Mouse (Mus musculus): ENCODE measurements at regions not wholly inside any gene's neighbourhood (a gene's known extent, or its start where the extent isn't known, plus 50 kb on each side); places are given as distances from the start of the nearest gene placed in this dataset.
"Not testable (repeated sequence)": the region's sequence is repeated elsewhere in the genome, so short reads cannot be mapped to it uniquely, and the experiment has no call there.

DNA sequence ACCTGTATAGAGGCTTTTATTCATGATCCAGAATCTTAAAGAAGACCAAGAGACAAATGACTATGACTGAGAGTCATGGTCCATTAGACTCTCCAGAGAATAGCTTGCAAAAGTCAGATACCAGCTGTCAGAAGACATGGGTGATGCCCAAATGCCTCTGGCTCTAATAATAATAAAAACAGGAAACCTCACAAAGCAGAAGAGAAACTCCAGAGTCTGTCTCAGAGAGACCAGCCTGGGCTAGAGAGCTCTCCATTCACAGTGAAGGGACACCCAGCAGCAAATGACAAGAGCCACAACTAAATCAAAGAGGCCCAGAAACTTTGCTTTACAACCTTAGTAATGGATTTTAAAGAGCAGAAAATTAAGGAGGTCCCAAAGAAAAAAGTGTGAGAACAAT, 365.0 kb upstream of the Zfp703 start:
- DNase-seq = no peak

DNA sequence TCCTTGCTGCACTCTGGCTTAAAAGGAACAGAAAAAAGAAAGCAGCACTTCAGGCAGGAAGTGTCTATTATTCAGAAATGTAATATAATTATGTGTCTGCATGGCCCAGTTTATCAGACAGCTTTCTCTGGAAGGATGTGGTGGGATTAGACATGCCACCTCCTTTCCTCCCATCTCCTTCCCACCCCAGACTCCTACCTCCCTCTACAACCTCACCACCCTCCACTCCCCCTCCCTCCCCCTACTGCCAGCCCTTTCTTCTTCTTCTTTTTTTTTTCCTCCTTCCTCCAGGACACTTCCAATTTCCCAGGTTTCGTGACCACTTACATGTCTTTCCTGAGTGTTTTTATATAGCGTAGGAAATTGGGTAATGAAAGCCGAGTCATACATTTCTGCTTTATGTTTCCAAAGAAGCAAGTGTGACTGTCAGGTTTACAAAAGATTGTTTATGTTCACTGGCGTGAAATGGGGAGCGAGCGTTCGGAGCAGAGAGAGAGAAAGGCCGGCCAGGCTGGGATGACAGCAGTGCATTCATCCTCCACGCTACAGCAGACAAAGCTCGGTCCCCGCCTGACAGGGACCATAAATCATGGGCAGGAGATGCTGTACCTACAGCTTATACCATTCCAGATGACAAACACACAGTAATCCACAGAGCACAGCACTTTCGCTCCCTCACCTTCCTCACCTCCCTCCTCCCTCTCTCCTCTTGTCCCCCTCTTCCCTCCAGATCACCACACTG, 354.6 kb upstream of the Zfp703 start:
- DNase-seq = peak; percentile 9

DNA sequence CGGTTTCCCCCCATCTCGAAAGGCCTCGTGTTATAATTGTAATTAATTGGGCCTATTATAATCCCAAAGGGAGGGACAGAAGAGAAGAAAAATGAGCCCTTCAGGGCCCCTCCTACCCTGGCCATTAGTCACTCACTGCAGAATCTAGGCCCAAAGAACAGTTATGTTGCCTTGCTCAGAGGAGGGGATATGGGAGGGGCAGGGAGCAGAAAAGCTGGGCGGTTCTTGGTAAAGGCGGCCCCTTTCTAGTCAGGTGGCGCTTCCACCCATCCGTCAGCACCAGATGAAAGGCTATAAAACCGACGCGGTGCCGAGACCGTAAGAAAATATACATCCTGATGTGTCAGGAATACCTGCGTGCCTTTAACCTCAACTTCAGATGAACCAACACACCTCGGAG, 350.9 kb upstream of the Zfp703 start:
- no peak for DNase-seq

DNA sequence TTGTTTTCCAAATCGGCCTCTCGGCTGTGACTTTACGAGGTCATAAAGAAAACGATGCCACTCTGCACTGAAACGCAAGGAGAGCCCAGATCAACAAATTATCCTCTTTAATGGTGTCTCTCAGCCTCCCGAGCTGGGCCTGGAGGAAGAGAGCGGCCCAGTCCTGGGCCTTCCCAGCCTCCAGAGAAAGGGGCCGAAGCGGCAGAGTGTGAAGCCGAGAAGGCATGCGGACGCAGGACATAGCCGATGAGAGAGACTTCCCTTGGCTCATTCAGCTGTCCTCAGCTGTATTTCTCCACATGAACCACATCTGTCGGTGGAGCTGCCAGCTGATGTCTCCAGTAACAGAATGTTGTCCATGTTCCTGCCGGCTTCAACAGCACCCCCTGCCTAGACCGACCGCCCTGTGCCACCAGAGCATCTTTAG, 350.5 kb upstream of the Zfp703 start:
- DNase-seq = no peak

DNA sequence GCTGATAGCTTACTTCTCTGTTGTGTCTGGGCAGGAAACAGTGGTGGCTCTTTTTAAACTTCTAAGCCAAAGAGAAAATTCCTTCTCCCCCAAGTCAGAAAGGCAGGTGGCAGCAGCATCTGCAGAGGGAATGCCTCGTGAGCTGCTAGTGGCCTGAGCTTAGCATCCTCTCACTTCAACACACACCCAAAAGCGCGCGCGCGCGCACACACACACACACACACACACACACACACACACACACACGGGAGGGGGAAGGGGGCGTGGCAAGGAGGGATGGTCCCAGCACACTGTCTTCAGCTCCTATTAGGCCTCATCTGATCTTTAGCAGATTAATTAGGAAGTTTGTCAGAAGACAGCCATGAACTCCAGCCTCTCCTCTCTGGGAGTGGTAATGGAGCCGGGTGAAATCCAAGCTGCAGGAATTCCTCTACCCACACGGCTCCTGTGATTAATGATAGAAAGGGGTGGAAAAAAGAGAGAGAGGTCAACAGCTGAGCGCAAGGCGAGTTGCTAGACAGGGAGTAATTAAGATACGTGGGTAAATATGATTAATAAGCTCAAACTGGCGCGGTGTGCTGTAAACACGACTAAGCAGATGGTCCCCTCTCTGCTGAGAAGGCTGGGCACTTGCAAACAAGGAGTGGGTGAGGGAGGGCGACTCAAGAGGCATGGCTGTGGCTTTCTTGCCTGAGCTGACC, 349.8 kb upstream of the Zfp703 start:
- DNase-seq = peak; percentile 20

DNA sequence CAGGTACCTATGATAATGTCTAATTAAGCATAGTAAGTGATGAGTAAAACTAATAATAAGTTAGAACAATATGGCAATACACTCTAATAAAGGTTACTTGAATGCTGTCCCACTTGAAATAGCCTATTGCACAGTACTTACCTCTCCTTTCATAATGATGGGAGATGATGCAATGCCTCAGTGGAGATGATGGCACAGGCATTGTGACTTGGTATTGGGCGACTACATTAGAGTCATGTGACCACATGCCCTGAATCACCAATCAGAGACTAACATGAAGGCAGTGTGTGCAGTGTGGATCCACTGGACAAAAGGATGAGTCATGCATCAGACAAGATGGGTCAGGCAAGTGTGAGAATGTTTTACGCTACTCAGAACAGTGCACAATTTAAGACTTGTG, 346.6 kb upstream of the Zfp703 start:
- DNase-seq = no peak

DNA sequence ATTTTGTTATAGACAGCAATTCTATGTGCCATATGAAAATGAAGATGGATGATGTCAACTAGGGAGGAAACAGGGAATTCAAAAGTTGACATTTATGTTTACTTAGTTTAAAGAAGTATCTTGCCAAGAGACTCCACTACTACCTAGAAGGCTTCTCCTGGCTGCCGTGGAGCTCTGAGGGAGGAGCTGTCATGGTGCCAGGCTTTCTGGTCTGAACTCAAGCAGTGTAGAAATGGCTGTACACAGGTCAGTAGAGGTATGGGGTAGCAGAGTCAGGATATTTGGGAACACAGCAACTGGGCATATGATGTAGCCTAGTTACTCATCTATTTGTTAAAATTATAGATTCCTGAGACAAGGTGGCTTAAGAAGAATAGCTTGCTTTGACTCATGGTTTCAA, 341.4 kb upstream of the Zfp703 start:
- DNase-seq = no peak

DNA sequence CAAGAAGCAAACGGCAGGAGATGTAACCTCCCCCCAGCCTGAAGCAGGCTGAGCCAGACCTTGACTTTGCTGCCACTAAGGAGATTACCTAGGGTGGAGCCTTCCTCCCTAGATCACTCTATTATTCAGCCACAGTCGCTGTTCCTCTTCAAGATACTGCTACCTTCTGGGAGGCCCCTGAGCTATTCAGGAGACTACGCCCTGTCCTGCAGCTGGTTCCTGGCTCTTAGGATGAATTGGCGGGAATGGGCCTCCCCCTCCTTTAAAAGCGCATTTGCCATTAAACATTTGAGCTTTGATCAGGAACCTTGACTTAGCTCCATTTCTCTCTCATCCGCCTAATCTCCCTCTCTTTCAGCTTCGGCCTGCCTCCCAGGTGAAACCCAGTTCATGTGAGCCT, 331.8 kb upstream of the Zfp703 start:
- not testable (repeated sequence) for DNase-seq

DNA sequence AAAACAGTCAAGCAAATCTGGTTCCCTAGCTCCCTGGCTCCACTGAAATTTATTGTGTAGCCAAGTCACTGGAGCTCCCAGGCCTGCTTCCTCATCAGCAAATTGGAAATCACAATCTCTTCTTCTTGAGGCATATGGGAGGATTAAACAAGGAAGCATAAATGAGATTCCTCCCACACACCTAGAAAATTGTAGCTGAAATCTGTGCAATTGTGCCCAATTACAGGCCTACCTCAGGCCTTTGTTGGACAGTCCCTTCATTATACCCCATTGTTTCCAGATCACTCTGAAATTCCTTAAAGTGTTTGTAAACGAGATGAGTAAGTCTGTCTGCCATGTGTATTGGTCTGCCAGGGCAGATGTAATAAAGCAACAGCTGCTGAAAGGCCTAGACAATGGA, 326.8 kb upstream of the Zfp703 start:
- no peak for DNase-seq

DNA sequence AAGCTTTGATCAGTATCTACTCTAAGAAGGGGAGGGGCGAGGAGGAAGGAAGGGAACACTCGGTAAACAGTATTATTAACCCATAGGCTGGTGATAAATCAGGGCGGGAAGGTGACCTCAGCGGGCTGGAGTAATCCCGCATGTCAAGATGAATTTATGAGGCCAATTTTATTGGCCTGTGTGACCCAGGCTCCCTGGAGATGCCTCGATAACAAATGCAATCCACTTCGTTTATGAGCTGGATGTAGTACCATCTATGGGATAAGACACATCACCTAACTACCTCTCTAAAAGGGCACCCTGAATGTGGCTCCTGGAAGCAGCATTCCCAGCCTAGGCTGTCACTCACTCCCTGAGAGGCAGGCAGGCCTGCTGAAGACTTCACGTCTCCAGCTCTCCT, 321.2 kb upstream of the Zfp703 start:
- no peak for DNase-seq

DNA sequence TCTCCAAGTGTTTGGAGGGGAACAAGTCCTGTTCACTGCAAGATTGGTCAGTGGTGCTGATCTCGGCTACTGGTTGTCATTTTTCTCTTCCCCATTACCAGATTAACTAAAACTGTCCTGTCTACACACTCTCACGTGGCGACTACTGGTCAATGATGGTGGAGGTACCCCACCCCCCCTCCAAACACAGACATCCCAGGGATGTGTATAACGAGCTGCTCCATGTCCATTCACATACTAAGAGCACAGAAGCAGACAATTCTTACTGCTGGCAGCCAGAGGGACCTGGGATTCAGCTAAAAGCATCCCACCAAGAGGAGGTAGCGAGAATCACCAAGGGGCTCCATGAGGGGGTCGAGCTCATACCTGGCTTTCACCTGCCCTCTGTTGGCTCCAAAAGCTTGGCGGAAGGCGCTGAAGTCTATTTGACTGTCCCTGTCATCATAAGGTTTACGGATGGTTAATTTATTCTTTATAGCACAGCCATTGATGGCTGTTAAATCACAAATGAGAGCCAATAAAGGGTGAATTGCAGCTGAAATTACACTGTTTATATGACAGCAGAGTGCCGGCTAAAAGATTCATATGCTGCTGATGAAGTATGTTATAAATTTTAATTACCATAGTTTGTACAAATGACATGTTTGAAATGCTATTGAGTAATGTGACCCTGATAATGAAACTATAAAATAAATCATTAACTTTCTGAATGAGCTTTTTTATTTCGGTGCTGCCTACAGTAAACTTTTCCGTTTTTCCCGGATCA, 320.6 kb upstream of the Zfp703 start:
- DNase-seq = no peak

DNA sequence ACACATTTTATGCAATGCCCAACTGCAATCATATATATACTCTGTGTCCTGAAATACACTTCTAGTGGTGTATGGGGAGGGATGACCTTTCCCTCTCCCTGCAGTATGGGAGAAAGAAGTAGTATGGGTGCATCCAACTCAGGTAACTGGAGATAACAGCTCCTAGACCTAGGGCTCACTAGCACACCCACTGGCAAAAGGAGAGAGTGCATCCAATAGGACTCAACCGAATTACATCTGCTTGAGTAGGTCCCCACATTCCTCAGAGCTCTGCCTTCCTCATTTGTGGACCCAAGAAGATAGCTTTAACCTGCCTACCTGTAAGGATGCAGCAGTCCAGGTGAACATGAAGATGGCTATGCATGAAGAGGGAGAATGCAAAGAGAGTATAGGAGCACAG, 317.7 kb upstream of the Zfp703 start:
- DNase-seq = no peak

DNA sequence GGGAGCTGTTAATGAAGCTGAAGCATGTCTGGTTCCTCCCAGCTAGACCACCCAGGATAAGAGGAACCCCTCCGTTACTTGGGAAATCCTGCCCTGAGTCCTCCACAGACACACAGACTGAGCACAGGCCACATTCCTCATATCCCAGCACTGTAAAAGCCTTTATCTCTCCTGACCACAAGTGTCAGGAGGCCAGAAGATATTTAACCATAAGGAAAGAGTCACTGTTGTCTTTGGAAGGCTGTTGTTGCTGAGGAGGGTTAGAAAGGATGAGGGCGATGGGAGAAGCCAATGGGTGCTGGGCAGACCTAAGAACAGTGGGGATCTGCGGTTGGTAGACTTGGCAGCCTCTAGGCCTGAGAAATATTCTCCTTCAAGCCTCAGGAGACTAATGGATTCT, 307.6 kb upstream of the Zfp703 start:
- no peak for DNase-seq

DNA sequence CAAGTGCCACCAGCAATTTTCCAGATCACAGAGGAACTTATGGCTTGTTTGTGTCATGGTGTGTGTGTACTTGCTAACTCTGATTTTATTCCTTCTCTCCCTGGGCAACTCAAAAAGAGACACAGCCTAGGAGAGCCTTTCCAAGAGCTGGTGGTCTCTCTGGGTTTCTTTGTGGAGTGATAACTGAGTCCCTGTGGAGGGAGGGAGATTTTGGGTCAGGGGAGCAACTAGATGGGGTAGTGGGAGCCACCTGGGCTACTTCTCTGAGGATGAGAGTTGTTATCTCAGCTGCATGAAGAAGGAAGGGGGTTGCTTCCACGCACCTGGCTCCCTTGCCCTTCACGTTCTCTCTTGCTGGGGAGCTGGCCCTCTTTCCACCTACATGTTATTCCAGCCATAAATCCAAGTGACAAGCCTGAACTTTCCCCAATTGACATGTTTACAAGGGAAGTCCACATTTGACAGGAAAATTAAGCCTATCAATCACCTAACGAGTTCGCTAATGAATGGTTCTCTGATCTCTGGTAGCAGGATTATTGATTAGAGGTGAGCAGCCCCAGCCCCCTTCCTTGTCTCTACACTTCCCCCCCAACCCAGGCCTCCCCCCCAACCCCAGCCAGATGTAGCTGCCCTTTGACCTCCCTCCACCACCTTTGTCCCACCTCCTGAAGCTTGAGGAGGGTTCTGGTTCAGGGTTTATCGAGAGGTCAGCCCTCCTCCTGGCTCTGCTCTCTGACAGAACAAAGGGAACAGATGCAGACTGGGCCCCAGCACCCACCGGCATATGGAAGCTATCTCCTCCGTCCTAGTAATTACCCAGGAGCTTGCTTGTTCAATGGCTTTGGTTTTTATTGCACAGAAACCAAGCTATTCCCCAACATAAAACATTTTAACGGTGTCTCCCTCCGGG, 304.4 kb upstream of the Zfp703 start:
- DNase-seq = no peak

DNA sequence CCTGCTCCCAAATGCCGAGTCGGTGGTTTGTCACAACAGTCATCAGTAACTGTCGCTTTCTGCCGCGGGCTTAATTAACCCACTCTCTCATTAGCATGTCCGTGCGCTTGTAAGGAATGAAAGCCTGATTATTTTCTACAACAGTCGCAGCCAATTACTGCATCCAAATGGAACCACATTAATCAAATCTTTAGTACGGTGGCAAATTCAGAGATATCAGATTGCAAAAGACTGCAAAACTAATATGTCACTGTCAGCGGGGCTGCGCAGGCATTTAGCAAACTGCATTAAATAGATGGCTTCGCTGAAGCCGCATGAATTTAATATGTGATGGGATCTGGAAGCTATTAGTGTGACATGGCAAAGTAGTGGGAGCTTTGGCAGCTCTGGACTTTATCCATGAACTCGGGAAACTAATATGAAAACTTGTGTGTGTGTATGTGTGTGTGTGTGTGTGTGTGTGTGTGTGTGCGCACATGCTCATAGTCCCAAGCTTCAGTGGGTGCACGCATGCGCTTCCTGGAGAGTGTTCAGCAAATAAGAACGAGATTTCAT, 299.5 kb upstream of the Zfp703 start:
- no peak for DNase-seq

DNA sequence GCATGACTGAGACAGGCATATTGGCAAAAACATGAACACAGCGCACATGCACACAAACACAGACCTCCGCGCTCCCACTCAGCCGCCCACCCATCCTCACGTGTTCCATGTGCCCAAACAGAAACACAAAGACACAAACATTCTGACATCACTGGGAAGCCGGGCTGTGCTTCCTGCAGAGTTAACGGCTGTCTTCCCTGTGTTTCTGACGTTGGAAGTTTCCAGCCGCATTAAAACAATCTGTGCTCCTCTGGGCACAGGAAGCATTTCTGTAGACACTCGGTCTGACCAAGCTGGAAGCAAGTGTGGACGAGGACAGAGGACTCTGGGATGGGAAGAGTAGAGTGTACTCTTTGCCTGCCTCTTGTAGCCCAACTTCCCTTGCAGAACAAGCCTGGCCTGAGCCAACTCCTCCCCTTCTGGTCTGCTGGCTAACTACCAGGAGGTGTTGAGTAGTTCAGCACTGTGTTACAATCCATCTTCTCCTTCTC, 296.2 kb upstream of the Zfp703 start:
- no peak for DNase-seq

DNA sequence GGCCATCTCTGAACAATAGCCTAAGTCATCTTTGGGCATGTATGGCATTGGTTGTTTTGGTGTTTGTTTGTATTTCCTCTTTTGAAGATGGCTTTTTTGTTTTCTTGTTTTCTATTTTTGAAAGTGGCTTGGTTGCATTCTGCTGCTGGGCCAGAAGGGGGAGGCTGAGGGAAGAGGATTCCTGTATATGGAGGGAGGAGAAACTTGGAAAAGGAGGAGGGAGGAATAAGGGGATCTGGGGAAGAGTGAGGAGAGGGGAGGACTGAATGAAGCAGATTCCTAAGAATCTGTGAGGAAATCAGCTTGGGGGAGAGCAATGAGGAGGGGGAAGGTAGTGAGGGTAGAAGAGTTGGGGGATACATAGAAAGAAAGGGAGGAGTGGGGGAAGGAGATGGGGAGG, 290.0 kb upstream of the Zfp703 start:
- no peak for DNase-seq

DNA sequence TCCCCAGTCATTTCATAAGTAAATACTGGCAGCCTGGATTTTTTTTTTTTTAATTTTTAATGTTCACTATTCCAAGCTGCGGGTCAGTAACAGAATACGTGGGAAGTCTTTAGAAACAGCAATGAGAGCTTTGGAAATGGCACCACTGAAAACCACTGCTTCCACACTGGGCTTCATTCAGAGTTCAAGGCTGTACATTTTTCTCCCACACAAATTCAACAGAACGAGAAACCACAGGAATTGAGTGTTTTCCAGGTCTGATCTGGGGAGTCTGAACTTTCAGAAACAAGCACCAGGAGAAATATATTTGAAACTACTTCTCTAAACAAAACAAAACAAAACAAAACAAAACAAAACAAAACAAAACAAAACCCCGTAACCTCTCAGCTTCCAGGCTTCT, 289.1 kb upstream of the Zfp703 start:
- DNase-seq = no peak

DNA sequence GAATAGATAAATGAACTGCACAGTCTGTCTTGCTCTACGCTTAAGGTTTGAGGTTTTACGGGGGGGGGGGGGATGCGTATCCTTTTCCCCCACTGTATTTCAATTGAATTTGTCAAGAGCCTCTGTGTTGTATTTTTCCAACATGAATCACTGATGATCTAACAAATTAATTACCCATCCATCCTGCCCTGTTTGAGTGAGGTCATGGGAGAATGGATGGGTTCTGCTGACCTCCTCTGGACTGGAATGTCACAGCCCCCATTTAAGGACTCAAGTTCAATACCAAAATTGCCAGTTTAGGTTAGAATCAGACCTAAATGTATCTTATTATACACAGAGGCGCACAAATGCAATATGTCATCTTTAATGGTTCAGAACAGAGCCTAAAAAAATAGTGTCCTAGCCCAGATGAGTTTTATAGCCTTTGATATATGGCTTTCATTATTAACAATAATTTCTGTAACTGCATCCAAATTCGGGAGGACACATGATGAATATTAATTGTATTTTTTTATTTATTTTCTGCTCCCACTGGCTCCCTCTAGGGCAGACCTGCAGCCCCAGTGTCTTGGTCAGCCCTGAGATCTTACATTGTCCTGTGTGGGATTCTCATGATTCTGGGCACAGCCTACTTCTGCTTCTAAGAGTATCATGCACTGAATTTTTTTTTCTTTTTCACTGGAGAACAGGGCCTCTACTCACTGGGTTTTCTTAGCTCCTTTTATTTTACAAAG, 288.2 kb upstream of the Zfp703 start:
- no peak for DNase-seq

DNA sequence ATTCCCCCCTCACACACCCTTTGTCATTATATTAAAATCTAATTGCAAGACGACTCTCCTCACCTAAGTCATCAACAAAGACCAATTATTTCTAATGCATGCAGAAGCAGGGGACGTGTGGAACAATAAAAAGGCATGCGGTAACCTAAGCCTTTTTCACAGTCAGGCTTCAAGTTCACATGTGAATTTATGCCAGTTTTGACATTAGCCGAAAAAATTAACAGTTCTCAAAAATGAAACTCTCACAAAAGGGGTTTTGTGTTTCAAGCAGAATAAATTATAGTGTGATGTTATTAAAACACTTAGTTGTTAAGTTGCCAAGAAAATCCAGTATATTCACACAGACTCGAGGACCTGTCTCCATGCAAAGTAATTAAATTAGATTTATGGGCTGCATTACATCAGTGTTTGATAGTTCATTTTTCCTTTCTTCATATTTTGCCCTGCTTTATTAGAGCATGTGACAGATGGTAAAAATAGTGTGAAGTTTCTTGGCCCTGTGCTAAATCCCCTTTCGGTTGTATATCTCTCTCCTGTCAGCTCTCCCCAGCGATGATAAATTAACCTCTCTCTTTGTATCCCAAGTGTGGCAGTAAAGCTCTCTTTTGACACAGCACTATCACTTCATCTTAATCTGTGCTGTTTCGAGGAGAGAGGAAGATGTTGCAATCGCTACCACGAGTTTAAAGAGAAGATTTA, 287.5 kb upstream of the Zfp703 start:
- no peak for DNase-seq

DNA sequence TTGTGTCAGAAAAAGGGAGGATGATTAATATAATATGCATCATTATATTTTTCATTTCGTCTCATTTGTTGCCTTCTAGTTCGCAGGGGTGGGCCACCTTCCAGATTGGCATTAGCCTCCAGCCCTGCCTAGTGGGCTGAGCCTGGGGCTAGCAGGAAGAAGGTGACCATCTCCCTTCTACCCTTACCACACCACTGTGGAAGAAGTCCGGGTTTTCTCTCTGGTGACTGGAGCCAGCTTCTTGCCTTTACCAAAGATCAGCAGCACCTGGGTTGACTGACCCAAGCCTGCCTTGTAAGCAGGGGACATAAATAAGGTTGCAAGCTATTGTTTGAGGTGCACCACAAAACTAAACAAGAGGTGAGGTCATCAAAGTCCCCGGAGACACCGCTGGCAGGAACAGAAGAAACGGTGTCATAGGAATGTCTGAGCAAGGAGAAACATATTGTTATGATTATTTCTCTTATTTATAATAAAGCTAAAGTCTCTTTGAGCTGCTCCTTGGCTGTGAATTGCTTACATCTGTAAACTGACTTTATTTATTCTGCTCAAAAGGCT, 286.9 kb upstream of the Zfp703 start:
- no peak for DNase-seq
